Mouse (Mus musculus) cerebellum, adult 11 months (tissue): ENCODE measurements around the gene Mgat5b.
A peak's percentile ranks its signal among the peaks of the same experiment; 100 is the strongest.
"Not testable (repeated sequence)": the region's sequence is repeated elsewhere in the genome, so short reads cannot be mapped to it uniquely, and the experiment has no call there.

Experiments
- DNase-seq: peaks from one replicate; pipeline ENCODE4 v3.0.0; 2022

Gene Mgat5b

DNA sequence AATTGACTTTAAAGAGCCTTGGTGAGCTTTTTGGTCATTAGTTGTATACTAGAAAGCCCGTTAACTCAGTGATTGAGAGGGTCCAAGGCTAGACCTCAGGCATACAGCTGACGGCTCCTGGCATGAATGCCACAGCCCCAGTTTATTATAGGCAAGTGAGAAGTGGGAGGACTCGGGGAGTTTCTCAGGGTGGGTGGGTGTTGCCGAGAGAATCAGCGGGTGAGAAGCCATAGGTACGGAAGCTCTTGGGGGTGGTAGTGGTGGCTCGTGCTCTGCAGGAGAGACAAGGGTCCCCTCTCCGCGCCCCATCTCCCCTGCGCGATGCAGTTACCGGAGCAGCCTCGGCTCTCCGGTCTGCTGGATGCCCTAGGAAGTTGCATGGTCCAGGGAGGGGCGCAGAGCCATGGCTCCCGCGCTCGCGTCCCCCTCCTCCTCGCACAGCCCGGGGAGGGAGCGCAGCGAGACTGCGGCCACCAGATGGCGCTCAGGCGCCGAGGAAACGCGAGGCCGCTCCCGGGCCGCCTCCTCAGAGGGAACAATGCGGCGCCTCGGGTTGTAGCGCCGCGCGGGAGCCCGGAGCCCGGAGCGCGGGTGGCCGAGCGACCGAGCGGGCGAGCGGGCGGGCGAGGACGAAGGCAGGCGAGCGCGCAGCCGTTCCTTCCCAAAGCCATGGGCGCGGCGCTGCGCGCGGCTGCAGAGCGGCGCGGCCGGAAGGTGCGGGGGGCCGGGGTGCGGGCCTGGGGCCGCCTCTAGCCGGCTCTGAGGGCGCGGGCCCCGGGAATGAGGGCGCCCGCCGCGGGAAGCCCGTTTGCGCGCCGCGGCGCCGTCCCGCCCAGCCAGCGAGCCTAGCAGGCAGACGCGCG, at the start of gene Mgat5b:
Gene Mgat5b, plus strand, starts transcription at position 541 of the 863 bp plus-strand sequence.
- peak; percentile 81 for DNase-seq

DNA sequence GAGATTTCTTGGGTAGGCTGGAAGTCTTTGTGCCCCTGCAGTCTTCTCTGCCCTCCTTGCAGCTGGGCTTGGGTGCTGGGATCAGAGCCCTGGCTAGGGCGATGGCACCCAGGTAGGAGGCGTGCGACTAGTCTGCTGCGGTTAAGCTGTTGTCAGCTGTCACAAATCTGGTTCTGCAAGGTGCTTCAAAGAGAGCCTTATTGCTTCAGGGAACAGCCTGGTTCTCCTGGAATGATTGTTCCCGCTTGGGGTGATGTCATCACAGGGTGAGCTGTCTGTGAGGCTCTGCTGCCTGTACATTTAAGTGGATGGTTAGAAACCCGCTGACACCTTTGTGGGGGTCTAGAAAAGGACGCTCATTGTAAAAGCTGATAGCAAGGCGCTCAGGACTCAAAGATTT, 49.4 kb upstream of the Mgat5b start:
- DNase-seq: no peak

DNA sequence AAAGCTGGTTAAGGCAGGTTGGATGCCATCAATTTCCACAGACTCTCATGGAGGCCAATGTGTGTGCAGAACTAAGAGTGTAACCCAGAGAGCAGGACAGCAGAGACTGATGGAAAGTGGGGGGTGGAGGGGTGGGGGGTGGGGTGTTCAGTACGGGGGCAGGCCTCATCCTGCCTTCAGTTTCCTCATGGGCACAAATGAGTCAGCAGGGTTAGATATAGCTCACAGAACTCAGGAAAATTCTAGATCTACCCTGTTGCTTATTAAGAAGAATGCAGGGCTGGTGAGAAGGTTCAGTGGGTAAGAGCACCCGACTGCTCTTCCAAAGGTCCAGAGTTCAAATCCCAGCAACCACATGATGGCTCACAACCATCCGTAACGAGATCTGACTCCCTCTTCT, 49.0 kb upstream of the Mgat5b start:
- no peak for DNase-seq

DNA sequence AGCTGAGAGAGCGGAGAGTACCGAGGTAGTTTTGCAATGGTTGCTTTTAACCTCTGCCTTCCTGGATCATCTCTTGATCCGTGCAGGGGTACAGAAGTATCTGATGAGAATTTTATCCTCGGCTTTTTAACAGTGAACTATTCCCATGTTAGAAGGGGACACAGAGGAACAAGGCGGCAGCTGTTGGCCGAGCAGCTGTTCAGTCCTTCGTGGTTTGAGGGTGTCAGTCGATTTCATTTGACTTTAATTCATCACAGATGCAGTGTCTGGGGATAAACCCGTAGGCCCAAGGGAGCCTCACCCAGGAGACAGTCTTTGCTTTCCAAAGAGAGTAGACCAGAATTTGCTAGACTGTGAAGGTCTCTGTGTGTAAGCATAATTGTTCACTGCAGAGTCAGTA, 47.1 kb upstream of the Mgat5b start:
- DNase-seq: no peak

DNA sequence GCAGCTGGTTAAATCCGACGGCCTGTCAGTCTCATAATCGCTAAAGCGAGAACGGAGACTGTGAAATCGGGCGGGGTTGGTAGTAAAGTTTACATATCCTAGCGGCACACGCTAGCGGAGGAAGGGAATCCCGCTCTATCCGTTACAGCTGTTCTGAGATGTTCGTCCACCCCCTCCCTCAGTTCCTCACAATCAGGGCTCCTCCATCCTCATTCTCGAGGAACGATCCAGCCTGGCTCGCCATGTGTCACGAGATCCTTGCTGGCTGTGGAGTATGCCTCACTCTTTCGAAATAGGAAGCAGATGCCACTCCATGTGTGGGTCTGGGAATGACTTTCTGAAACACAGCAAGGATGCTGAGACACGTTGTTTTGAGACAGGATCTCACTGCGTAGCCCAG, 44.7 kb upstream of the Mgat5b start:
- no peak for DNase-seq

DNA sequence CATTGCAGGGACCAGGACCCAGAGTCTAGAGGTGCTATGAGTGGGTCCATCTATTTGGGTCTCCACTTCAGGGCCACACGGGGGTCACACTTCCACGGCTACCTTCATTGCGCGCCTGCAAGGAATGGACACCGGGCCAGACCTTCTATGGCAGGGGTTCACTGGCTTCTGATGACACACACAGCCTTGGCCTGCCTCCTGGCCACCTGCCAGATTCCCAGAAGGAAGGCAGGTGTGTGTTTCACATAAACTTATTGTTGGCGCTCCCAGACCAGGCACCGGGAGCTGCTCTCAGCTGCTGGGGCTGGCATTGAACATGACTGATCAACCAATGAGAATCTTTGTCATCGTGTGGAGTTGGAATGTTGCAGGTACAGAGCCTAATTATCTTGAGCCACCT, 40.2 kb upstream of the Mgat5b start:
- no peak for DNase-seq

DNA sequence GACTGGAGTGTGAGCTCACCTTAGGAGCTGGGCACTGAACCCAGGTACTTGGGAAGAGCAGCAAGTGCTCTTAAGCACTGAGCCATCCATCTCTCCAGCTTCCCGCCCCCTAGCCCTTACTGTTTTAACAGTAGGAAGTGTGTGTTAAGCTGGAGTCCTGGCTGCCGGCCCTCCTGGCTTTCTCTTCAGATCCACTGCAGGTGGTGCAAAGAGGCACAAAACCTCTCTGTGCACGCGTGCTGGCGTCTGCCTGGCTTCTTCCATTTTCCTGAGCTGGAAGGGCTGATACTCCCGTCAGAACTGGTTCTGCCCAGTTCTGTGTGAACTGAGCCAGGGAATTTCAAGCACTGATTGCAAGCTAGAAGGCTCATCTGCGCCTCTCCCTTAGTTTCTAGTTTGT, 37.8 kb upstream of the Mgat5b start:
- DNase-seq: no peak

DNA sequence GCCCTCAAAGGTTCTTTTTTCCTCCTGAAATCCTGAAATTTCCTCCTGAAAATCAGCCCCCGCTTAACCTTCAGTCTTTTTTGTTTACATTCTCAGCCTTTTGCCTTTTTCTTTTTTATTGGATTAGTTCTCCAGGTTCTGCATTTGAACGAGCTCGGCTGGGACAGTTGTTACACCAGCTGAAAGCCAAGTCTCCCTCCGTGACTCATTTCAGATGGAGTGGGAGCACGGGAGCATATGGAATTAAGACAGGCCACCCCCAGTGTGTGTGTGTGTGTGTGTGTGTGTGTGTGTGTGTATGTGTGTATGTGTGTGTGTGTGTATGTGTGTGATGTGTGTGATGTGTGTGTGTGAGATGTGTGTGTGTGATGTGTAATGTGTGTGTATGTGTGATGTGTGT, 37.2 kb upstream of the Mgat5b start:
- no peak for DNase-seq

DNA sequence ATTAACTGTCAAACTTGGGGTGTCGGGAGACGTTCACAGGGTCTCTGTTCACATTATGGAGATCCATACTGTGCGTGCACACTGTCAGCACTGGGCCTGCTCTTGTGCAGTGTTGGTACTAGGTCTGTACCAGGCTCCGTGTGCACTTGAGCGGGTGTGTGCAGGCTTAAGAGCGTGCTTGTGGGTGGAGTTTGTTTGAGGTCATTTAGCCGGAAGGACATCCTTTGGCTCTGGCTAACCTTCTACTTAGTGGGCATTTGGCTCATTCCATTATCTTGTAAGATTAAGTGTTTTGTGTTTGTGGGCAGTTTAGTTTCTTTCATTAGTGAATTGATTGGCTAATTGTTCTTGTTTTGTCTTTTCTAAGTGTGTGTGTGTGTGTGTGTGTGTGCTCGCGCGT, 36.2 kb upstream of the Mgat5b start:
- no peak for DNase-seq

DNA sequence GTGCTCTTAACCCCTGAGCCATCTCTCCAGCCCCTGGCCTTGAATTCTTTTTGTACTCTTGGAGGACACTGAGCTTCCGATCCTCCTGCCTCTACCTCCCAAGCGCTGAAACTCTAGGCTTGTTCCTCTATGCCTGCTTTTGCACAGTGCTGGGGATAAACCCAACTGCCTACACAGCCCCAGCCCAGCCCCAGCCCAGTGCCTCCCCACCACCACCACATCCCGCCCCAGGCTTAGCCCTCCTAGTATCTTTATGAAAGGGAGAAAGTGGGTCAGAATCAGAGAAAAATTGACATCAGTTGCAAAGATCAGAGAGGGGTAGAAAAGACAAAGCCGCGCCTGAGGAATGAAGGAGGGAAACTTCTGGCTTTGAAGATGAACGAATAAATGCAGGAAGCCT, 34.6 kb upstream of the Mgat5b start:
- no peak for DNase-seq

DNA sequence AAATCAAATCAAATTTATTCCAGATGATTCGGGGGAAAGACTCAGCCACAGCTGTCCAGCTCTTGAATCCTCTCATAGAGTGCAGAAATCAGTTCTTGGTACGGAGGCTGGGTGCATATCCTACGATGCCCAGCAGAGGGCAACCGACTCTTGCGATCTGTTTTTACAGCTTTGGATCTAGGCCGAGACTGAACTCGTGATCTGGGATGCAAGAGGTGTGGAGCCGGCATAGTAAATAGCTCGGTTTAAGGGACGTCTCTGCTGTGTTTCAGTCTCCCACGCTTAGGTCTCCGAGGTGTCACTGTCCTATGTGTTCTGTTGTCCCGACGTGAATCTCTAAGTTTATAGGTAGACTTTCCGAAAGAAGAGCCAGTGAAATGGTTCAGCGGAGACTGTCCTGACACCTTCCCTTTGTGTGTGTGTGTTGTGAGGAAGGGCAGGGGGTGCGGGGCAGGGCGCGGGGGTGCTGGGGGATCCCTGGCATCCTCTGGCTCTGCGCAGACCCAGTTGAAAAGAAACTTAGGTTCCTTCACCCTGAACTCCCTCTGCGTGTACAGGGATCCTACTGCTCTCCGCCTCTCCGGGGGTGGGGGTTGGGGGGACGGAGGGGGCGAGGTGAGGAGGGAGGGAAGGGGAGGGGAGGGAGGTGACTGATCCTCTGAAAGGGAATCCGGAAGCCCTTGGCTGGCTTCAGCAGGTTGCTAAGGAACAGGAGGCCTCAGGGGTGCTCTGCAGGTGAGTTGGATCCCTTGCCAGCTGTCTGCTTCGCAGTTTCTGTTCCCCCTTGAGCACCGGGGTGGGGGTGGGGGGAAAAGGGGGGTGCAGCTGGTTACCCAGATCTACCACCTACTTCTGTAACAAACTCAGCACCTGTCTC, 33.1 kb upstream of the Mgat5b start:
- peak; percentile 75 for DNase-seq

DNA sequence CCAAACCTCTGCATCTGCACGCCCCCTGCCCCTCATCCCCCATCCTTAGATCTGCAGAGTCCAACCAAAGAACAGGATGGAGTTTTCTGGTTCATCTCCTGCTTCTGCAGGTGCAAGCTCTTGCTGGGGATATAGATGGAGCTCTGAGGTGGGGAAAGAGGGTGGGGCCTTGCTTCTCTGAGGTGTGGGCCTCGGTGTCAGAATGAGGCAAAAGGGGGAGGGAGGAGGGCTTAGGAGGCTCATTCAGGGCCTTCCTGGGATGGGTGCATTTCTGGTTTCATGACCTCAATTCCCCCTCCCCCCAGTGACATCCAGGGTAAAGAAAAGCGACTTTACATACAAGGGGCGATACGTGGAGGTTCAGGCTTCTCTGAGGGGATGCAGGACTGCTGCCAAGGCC, 31.5 kb upstream of the Mgat5b start:
- DNase-seq: no peak

DNA sequence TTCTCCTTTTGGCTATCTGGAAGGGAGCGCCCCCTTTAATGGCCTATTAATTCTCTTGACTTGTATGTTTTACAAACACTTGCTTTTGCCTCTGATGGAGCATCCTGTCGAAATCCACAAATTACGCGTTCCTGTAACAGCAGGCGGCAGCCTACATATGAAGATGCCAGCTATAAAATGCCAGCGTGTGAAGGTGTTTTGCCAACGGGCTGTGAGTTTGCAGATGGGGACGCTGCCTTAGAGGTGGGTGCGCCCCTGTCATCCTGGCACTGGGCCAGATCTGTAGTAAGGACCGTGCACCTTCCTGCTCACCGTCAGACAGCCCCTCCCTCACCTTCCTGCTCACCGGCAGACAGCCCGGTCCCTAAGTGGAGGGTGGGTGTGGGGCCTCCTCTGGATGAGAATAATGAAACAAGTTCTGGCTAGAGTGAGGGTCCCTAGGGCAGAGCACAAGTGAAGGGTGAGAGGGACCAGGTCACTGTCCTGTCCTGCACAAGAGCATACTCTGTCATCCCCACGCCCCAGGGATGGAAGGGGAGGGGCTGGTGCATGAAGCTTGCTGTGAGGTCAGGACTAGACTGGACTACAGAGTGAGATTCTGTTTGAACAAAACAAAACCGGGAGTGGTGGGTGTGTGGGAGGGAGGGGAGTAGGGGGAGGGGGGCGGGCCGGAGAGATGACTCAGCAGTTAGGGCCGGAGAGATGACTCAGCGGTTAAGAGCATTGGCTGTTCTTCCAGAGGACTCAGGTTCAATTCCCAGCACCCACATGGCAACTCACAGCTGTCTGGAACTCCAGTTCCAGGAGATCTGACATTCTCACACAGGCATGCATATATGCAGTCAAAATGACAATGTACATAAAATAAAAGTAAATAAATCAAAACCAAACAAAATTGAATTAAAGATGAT, 24.9 kb upstream of the Mgat5b start:
- DNase-seq: no peak

DNA sequence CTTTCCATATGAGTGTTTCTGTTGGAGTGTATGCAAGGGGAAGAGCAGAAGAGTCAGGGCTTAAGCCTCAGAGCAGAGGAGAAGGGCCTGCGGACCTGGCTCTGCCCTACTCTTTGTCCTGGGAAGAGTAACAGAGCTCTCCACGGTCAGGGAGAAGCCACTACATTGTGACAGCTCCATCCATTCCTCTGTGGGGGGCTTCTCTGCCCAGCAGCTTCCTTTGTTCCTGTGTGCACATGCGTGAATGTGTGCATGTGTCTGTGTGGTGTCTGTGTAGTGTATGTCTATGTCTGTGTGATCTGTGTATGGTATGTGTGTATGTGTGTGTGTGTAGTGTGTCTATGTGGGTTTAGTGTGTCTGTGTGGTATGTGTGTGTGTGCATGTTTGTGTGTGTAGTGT, 23.3 kb upstream of the Mgat5b start:
- no peak for DNase-seq

DNA sequence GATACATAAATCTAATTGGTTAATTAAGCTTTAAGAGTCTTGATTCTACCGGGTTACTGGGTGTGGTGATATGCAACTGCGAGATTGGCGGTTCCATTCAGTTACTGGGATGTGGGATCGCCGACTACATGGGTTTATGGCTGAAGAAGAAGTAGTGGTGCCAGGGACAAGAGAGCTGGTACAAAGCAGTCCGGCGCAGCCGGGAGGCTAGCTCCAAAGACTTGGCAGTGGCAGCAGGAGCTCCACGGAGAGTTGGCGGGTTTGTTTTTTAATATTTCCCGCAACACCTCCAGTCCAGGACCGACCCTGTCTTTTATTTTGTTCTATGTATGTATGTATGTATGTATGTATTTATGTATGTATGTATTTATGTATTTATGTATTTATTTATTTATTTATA, 19.4 kb upstream of the Mgat5b start:
- DNase-seq: no peak

DNA sequence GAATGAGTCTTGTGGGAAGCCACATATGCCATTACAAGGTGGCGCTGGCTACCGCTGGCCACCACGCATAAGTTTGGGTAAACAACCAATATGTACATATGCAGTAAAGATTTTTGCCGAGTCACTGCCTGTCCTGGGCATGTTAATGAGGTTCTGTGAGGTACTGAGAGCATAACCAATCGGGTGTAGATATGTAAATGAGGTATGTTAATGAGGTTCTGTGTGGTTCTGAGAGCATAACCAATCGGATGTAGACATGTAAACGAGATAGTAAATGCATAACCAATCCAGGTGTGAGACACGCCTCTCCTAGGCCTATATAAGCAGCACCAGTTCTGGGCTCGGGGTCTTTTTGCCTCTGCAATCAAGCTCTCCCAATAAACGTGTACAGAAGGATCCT, 16.1 kb upstream of the Mgat5b start:
- DNase-seq: not testable (repeated sequence)

DNA sequence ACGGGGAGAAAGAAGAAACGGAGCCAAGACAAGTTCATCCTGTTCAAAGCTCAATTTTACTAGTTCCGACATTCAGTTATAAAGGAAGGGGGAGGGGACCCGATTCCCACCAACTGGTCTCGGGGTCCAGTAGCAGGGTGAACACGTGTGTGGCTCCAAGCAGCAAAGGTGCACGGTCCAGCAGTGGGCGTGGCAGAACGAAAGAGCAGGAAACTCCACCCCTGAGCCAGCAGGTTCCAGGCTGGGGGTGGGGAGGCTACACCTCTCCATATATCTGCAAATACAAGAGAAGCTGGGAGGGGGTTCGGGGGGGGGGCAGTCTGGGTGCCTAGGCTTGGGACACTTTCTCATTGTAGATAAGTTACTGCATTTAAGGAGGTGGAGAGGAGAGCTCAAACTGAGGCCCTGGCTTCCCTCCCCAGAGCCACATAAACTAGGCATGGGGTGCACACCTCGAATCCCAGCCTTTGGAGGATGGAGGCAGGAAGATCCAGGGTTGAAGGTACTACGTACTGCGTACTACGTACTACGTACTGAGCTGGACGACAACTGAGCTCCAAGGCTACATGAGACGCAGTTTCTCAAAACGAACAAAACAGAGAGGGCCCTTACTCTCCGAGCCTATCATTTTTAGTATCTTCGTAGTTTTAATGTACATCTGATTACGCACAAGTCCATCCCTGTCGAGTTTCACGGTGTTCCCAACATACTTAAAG, 12.8 kb upstream of the Mgat5b start:
- no peak for DNase-seq

DNA sequence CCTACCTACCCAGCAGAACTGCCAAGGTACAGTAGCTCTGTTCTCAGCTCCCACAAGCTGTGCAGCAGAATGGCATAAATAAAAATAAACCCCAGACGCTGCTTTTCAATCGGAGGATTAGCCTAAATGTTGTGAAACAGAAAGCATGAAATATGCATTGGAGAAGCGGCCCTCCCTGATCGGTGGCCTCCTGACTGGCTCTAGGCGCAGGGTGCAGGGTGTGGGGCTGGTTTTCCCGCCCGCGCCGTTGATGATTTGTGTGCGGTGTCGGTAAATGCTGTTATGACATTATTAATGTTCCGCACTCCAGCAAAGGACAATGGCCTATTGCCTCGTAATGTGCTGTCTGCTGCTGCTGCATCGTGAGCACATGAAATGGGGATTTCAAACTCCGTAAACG, 5.1 kb upstream of the Mgat5b start:
- DNase-seq: no peak

DNA sequence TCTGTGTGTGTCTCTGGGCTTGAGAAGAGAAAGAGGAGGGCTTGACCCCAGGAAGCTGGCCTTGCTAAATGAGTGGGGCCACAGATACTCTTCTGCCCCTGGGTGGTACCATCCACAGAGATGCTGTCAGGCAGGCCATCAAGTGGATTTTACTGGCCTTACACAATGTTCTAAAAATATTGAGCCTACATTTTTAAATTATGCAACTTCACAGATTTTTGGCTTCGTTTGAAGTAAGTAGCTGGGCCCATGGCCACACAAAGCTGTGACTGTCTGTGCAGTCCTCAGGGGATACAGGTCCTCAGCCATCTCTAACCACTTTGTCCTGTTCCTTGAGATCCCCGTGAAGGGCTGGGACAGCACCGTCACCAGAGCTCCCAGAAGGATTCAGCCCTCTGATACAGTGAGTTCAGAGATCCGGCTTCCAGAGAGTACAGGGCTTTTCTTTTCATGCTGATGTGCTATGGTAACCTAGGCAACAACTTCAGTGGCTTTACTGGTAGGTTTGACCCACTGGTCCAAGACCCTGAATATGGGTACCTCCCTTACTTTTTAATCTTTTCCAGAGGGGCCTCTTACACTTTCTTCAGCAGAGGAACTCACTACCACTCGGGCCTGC, 4.3 kb upstream of the Mgat5b start:
- DNase-seq: no peak

DNA sequence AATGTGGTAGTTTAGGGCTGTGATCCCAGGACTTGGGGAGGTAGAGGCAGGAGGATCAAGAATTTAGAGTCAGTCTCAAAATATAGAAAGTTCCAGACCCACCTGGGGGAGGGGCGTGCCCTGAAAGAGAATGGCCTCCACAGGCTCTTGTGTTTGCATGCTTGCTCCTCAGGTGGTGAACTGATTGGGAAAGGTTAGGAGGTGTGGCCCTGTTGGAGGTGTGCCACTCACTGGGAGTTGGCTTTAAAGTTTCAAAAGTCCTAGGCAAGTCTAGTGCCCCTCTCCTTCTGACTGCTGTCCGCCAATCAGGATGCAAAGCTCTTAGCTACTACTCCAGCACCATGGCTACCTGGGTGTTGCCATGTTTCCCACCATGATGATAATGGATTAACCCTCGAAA, 3.4 kb upstream of the Mgat5b start:
- DNase-seq: no peak

DNA sequence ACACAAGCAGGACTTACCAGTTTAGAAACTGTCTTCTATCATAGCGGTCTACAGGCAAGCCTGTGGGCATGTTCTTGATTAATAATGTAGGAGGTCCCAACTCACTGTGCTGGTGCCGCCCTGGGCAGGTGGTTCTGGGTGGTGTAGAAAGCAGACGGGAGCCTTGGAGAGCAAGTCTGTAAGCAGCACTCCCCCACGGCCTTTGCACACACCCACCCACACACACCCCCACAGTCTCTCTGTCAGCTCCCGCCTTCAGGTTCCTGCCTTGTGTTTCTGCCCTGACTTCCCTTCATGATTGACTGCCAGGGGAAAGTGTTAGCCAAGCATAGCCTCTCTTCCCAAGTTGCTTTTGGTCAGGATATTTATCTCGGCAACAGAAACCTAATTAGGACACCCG, 1.3 kb upstream of the Mgat5b start:
- no peak for DNase-seq
